Mouse (Mus musculus): ENCODE data around the gene Acvr1b.

Gene Acvr1b

GRCm38 (mm10) chr15:101146100-101146965 is 27.5 kb upstream of the Acvr1b start:
- no peak for DNase-seq (ENCODE audit: low spot score)

GRCm38 (mm10) chr15:101147115-101147909 is 26.6 kb upstream of the Acvr1b start:
- DNase-seq (ENCODE audit: low spot score) = no peak

GRCm38 (mm10) chr15:101147910-101148273 is 26.0 kb upstream of the Acvr1b start:
- no peak for DNase-seq (ENCODE audit: low spot score)

GRCm38 (mm10) chr15:101148604-101149003 is 25.3 kb upstream of the Acvr1b start:
- DNase-seq (ENCODE audit: low spot score) = no peak

GRCm38 (mm10) chr15:101151409-101152261 is 22.2 kb upstream of the Acvr1b start:
- DNase-seq (ENCODE audit: low spot score) = no peak

GRCm38 (mm10) chr15:101154700-101155616 is 18.9 kb upstream of the Acvr1b start:
- DNase-seq (ENCODE audit: low spot score) = peak; percentile 88

GRCm38 (mm10) chr15:101160128-101160527 is 13.7 kb upstream of the Acvr1b start:
- no peak for DNase-seq (ENCODE audit: low spot score)

DNA sequence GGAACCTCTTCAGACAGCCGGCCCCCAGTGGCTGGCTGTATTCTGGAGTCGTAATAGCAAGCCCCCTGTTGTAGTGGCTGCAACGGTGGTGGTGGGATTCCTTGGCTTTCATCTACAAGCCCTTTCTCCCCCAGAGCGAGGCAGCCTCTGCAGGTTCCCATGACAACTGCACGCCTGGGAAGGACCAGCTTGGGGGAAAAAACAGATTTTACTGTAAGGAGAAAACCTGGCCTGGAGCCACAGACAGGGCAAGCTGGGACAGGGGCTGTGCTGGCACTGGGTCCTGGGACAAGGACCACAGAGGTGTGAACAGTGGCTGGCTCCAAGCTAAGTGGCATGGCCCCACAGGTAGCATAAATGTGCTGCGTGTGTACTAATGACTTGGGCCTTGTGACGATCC is 13.3 kb upstream of the Acvr1b start:
- DNase-seq (ENCODE audit: low spot score) = no peak

DNA sequence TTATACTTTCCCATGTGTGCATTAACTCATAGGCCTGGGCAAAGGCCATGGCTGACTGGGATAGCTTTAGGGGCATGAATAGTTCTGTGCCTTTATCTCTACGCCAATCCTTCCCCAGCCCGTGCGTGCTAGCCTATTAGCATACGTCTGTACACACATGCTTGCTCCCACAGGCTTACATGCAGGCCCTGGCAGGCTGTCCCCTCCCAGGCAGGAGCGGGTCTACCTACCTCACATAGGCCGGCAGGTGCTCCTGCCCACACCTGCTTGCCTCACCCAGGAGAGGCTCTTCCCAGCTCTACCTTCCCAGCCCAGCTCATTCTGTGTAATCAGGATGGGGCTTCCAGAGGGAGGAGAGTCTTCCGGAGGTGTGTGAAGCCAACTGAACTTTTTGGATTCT is 12.3 kb upstream of the Acvr1b start:
- no peak for DNase-seq (ENCODE audit: low spot score)

DNA sequence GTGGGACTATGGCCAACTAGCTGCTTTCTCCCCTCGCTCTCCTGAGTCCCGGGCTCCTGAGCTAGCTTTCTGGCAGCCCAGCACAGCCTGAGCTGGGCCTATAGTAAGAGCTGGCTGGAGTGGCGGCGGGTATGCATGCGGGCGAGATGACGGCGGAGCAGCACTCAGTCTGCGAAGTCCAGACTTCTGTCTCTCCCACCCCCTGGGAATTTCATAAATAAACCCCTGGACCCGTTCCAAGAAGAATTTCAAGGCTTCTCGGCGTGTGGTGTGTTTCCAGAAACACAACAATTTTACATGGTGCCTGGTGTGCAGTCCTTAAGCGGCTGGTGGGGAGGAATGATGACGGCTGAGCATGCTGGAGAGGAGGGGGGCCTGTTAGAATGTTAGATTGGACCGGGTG is 10.8 kb upstream of the Acvr1b start:
- peak; percentile 77 for DNase-seq (ENCODE audit: low spot score)

- DNase-seq (ENCODE audit: low spot score) = peak; percentile 86
Measured at GRCm38 (mm10) chr15:101163854-101164253, 10.0 kb upstream of the Acvr1b start.

DNA sequence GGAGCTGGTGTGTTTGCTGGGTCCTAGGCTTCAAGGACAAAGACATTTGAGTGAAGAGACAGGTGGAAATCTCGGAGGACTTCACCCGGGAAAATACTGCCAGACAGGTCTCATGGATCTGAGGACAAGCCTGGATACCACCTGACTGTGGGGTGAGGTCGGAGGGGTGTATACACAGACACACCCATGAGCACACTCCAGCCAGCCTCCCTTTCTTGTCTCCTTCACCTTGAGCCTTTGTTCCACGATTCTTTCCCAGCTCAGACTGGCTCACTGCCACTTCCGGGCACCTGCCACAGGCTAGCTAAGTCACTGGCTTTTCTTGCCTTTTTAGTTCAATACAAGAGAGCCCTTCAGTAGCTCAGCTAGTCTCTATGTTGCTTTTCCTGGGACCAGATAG is 9.6 kb upstream of the Acvr1b start:
- DNase-seq (ENCODE audit: low spot score) = no peak

GRCm38 (mm10) chr15:101165658-101166437 is 8.0 kb upstream of the Acvr1b start:
- no peak for DNase-seq (ENCODE audit: low spot score)

- DNase-seq (ENCODE audit: low spot score) = no peak
Measured at GRCm38 (mm10) chr15:101167553-101167952, 6.3 kb upstream of the Acvr1b start.

DNA sequence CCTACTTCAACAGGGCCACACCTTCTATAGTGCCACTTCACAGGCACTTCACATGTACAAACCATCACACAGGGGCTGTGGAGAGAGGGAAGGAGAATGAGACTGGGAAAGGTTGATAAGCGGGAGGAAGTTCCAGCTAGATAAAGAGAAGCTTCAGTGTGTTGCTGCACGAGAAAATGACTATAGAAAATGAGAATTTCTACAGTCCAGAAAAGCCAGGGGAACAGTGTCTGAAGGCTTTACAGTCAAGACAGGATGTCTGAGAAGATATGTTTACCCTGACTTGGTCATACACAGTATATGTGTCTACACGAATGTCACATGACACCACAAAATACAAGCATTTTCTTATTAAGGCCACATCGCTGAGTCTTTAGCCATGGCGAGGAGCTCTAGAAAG is 4.0 kb upstream of the Acvr1b start:
- no peak for DNase-seq (ENCODE audit: low spot score)

- DNase-seq (ENCODE audit: low spot score) = no peak
Measured at GRCm38 (mm10) chr15:101170413-101170980, 3.4 kb upstream of the Acvr1b start.

GRCm38 (mm10) chr15:101171272-101171671 is 2.6 kb upstream of the Acvr1b start:
- no peak for DNase-seq (ENCODE audit: low spot score)

GRCm38 (mm10) chr15:101172016-101172415 is 1.9 kb upstream of the Acvr1b start:
- DNase-seq (ENCODE audit: low spot score) = peak; percentile 70

DNA sequence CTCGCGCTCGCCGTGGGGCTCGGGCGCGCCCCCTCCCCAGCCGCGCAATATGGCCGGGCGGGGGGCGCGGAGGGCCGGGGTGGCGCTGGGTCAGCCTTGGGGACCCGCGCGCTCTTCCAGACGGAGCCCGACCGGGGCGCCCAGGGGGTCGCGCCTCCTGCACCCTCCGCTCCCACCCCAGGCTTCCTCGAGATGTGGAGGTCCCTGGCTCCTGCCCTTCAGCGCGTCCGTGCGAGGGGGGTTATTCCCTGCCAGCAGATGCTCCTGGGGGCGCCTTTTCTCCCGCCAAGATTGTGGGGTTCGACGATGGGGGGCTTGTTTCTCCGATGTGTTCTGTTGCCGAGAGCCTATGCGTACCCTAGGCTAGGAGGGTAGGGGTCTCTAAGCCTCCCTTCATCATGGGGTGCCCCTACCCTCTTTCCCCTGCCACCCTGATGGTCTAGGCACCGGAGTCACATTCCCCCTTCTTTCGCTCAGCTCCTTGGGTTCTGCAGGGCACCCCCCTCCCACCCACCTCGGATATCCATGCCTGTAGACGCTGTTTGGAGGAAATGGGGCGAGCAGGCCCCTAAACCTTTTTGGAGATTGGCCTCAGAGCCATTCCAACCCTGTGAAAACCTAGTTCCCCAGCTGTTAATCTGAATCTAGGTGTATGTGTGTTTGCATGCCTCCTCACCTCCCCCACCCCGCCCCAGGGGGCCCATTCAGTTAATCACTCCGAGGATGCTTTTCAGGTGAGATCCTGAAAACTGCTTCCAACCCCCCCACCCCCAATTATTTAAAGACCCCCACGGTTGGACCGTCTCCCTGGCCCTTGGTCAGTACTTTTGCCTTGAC is 645 bp downstream of the Acvr1b start:
- DNase-seq (ENCODE audit: low spot score) = no peak

All from adipocyte (in vitro differentiated cells).